Mouse (Mus musculus): ENCODE results near the gene Krt9.
"Not testable (repeated sequence)": the region's sequence is repeated elsewhere in the genome, so short reads cannot be mapped to it uniquely, and the experiment has no call there.

The Krt9 gene

GRCm38 (mm10) chr11:100192992-100193391, at the start of gene Krt9:
TSS of gene Krt9 (minus strand) at chr11:100193246.
- no peak for DNase-seq

- not testable (repeated sequence) for DNase-seq
Observed at GRCm38 (mm10) chr11:100240272-100240671, 47.2 kb upstream of the Krt9 start.

- DNase-seq, result no peak
Observed at GRCm38 (mm10) chr11:100221741-100222140, 28.7 kb upstream of the Krt9 start.

- DNase-seq, result no peak
Observed at GRCm38 (mm10) chr11:100219304-100219703, 26.3 kb upstream of the Krt9 start.

GRCm38 (mm10) chr11:100208542-100208941, 15.5 kb upstream of the Krt9 start:
- no peak for DNase-seq

- no peak for DNase-seq
Observed at GRCm38 (mm10) chr11:100207498-100207897, 14.5 kb upstream of the Krt9 start, which contains the start of gene Krt14. TSS of gene Krt14 (minus strand) at chr11:100207548.

GRCm38 (mm10) chr11:100203448-100203847, 10.4 kb upstream of the Krt9 start:
- no peak for DNase-seq

GRCm38 (mm10) chr11:100202906-100203305, 9.9 kb upstream of the Krt9 start:
- DNase-seq, result no peak

- peak; percentile 34 for DNase-seq
Observed at GRCm38 (mm10) chr11:100200104-100200820, 7.2 kb upstream of the Krt9 start.

GRCm38 (mm10) chr11:100198666-100199065, 5.6 kb upstream of the Krt9 start:
- DNase-seq, result no peak

GRCm38 (mm10) chr11:100191820-100192219, 1.2 kb downstream of the Krt9 start:
- no peak for DNase-seq

GRCm38 (mm10) chr11:100186736-100187135, 6.3 kb downstream of the Krt9 start:
- DNase-seq, result no peak

- DNase-seq, result no peak
Observed at GRCm38 (mm10) chr11:100181725-100182124, 11.3 kb downstream of the Krt9 start.

GRCm38 (mm10) chr11:100179260-100179659, 13.8 kb downstream of the Krt9 start:
- DNase-seq, result no peak

- no peak for DNase-seq
Observed at GRCm38 (mm10) chr11:100178307-100178706, 14.7 kb downstream of the Krt9 start.

- DNase-seq, result no peak
Observed at GRCm38 (mm10) chr11:100176791-100177190, 16.3 kb downstream of the Krt9 start.

- peak; percentile 82 for DNase-seq
Observed at GRCm38 (mm10) chr11:100168765-100169762, 24.0 kb downstream of the Krt9 start.

GRCm38 (mm10) chr11:100168071-100168470, 25.0 kb downstream of the Krt9 start:
- peak; percentile 10 for DNase-seq

GRCm38 (mm10) chr11:100164392-100164791, 28.7 kb downstream of the Krt9 start:
- DNase-seq, result no peak

- no peak for DNase-seq
Observed at GRCm38 (mm10) chr11:100157908-100158477, 35.1 kb downstream of the Krt9 start.

GRCm38 (mm10) chr11:100157331-100157730, 35.7 kb downstream of the Krt9 start:
- DNase-seq, result no peak

- DNase-seq, result no peak
Observed at GRCm38 (mm10) chr11:100155497-100156255, 37.4 kb downstream of the Krt9 start.
